Mouse (Mus musculus): ENCODE data around the gene Arrb2. TPM values are rescaled to one million over a fixed set of nuclear protein-coding genes. Genes with fewer than 3 reads are reported as not detected.
A peak's percentile ranks its signal among the peaks of the same experiment; 100 is the strongest.

Arrb2 gene
- polyA plus RNA-seq, 1 experiment from 2014 or later: 59.7 TPM

GRCm38 (mm10) chr11:70431574-70431973 is 861 bp upstream of the Arrb2 start:
- Histone ChIP-seq H3K9ac (replicated peaks) (peak overlapping the region; percentile 95; the same call in 1 of the 2 replicates), H3K9me3 (replicated peaks) (no peaks in the 10 kb centered on the region), H3K36me3 (peaks cover 10% of the 10 kb centered on the region), H3K4me3 (replicated peaks) (peak overlapping the region; percentile 94), H3K4me1 (peaks cover 40% of the 10 kb centered on the region), H3K4me2 (peak overlapping the region; percentile 91), H3K27me3 (replicated peaks) (no peaks in the 10 kb centered on the region), H3K27ac (replicated peaks) (peak overlapping the region; percentile 94)
- 20% methylated on average over 5 of the region's 5 CpGs for WGBS
- ATAC-seq (ENCODE audit: low FRiP score): no peak

- Histone ChIP-seq H3K27me3 (replicated peaks) (no peaks in the 10 kb centered on the region), H3K27ac (replicated peaks) (peak overlapping the region; percentile 94)
- peak; percentile 56 for ATAC-seq (ENCODE audit: low FRiP score)
Measured at GRCm38 (mm10) chr11:70432895-70433568, 597 bp downstream of the Arrb2 start.

DNA sequence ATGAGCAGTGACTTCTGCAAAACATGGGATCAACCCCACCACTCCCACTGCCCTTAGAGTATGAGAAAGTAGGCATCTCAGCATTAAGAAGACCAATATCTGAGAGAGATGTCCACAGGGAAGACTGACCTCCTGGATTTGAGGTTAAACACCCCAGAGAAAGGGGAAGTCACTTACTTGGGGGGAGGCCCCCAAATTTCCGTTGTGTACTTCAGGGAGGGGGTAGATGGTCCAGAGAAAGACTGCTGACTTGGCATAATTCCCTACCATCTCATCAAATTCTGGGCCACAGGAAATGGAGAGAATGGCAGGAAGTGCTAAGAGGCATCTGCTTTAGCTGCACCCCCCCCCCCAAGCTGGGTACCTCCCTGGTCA is 1.1 kb downstream of the Arrb2 start:
- H3K36me3 ChIP-seq: peaks cover 27% of the 10 kb centered on the region
- peak overlapping the region; percentile 95 for H3K9ac ChIP-seq (replicated peaks)
- H3K27ac ChIP-seq (replicated peaks): no peak overlapping the region
- no peaks in the 10 kb centered on the region for H3K9me3 ChIP-seq (replicated peaks)
- no peaks in the 10 kb centered on the region for H3K27me3 ChIP-seq (replicated peaks)
- WGBS: 80% methylated on average over 1 of the region's 1 CpGs
- peaks cover 40% of the 10 kb centered on the region for H3K4me1 ChIP-seq
- no peak for ATAC-seq (ENCODE audit: low FRiP score)
- peak overlapping the region; percentile 94 for H3K4me3 ChIP-seq (replicated peaks)
- H3K4me2 ChIP-seq: peak overlapping the region; percentile 91

More at GRCm38 (mm10) chr11:70432895-70433568, 597 bp downstream of the Arrb2 start:
- H3K4me3 ChIP-seq (replicated peaks): peak overlapping the region; percentile 94
- peaks cover 23% of the 10 kb centered on the region for H3K36me3 ChIP-seq
- H3K4me2 ChIP-seq: peak overlapping the region; percentile 91
- 5% methylated on average over 15 of the region's 15 CpGs for WGBS
- peaks cover 40% of the 10 kb centered on the region for H3K4me1 ChIP-seq
- H3K9me3 ChIP-seq (replicated peaks): no peaks in the 10 kb centered on the region
- peak overlapping the region; percentile 95 for H3K9ac ChIP-seq (replicated peaks)

DNA sequence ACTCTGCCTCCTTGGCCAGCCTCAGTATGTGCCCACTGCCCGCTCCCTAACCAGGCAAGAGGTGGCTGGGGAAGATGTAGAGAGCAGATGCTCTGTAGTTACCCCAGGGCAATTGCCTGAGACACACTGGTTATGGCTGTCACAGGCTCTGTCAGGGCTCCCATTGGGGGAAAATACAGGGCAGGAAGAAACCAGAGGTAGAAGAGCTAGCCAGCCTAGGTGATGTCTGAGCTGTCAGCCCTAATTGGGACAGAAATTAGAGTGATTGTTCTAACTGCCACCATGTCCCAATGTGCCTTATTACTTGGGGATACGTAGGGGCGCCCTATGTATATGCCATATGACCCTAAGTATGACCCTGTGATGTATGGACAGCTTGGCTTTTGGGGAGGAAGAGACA is 1.5 kb downstream of the Arrb2 start:
- peak overlapping the region; percentile 94 for H3K4me3 ChIP-seq (replicated peaks)
- H3K4me2 ChIP-seq: peak overlapping the region; percentile 91
- H3K9ac ChIP-seq (replicated peaks): peak overlapping the region; percentile 95
- peaks cover 40% of the 10 kb centered on the region for H3K4me1 ChIP-seq
- H3K9me3 ChIP-seq (replicated peaks): no peaks in the 10 kb centered on the region
- 81% methylated on average over 3 of the region's 3 CpGs for WGBS
- no peak for ATAC-seq (ENCODE audit: low FRiP score)
- no peak overlapping the region for H3K27ac ChIP-seq (replicated peaks)
- H3K36me3 ChIP-seq: peaks cover 31% of the 10 kb centered on the region
- no peaks in the 10 kb centered on the region for H3K27me3 ChIP-seq (replicated peaks)

DNA sequence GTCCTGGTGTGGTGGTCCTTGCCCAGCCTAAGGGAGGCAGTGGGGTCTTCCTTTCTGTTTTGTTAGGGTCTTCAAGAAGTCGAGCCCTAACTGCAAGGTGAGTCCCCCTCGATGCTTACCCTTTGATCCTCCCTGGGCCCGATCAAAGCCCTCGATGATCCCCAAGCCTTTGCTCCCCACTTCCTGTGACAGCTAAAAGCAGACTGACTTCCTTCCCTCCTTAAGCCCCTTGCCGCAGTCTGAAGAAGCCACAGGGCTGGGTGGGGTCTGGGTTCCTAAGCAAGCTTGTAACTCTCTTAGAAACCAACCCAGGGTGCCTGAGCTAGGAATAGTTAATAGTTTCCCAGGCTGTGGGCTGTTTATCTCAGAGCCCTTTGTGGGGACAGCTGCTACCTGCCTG is 3.0 kb downstream of the Arrb2 start:
- Histone ChIP-seq H3K4me1 (peaks cover 39% of the 10 kb centered on the region), H3K36me3 (peaks cover 46% of the 10 kb centered on the region), H3K27ac (replicated peaks) (no peak overlapping the region), H3K27me3 (replicated peaks) (no peaks in the 10 kb centered on the region), H3K9me3 (replicated peaks) (no peaks in the 10 kb centered on the region), H3K4me2 (0 out of 2 replicates have a peak overlapping the region, but pooled peaks have one; percentile 0), H3K4me3 (replicated peaks) (no peak overlapping the region), H3K9ac (replicated peaks) (no peak overlapping the region)
- no peak for ATAC-seq (ENCODE audit: low FRiP score)
- WGBS: 79% methylated on average over 5 of the region's 5 CpGs

DNA sequence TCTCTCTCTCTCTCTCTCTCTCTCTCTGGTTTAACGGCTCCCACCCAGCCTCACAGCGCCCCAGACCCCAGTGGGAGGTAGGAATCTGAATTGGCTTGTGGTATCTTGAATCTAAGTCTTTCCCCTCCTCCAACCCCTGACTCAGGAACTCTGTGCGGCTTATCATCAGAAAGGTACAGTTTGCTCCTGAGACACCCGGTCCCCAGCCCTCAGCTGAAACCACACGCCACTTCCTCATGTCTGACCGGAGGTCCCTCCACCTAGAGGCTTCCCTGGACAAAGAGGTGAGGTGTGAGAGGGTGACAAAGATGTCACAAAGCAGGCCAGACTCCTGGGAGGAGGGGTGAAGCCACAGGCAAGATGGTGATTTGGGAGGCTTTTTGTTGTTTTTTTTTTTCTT is 5.0 kb downstream of the Arrb2 start:
- H3K4me2 ChIP-seq: no peak overlapping the region
- no peak overlapping the region for H3K9ac ChIP-seq (replicated peaks)
- H3K36me3 ChIP-seq: peaks cover 62% of the 10 kb centered on the region
- H3K9me3 ChIP-seq (replicated peaks): no peaks in the 10 kb centered on the region
- H3K4me3 ChIP-seq (replicated peaks): no peak overlapping the region
- WGBS: 89% methylated on average over 6 of the region's 6 CpGs
- peaks cover 28% of the 10 kb centered on the region for H3K4me1 ChIP-seq
- no peak overlapping the region for H3K27ac ChIP-seq (replicated peaks)
- no peak for ATAC-seq (ENCODE audit: low FRiP score)
- H3K27me3 ChIP-seq (replicated peaks): no peaks in the 10 kb centered on the region

DNA sequence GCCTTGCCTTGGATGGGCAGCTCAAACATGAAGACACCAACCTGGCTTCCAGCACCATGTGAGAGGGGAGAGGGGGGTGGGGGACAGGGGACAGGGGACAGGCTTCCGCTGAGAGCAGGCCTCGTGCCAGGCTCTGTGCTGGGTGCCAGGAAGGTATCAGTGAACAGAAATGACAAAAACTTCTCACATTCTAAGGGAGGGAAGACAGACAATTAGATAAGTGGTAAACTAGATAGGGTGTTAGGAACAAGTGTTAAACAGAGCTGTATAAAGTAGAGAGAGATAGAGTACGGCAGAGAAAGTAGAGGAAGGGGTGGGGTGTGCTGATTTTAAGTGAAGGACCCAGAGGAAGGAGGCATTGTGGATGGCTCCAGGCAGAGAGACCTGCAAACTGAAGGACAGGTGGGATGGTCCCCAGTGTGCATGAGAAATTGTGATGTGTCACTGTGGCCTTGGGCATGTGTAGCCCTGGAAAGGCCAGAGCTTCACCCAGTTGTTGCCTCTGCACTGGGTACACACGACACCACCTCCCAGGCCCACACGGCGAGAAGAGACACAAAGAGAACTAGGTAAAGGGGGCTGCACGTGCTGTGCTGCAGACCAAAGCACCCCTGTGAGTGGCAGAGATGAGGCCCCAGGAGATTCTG is 6.4 kb downstream of the Arrb2 start:
- Histone ChIP-seq H3K4me3 (replicated peaks) (no peak overlapping the region), H3K27ac (replicated peaks) (no peak overlapping the region), H3K9me3 (replicated peaks) (no peaks in the 10 kb centered on the region), H3K4me1 (peaks cover 18% of the 10 kb centered on the region), H3K27me3 (replicated peaks) (no peaks in the 10 kb centered on the region), H3K9ac (replicated peaks) (no peak overlapping the region), H3K4me2 (no peak overlapping the region), H3K36me3 (peaks cover 63% of the 10 kb centered on the region)
- WGBS: 92% methylated on average over 7 of the region's 7 CpGs
- ATAC-seq (ENCODE audit: low FRiP score): no peak

- H3K27ac ChIP-seq (replicated peaks): no peak overlapping the region
- no peak overlapping the region for H3K4me3 ChIP-seq (replicated peaks)
- no peaks in the 10 kb centered on the region for H3K9me3 ChIP-seq (replicated peaks)
- H3K4me1 ChIP-seq: peaks cover under 1% of the 10 kb centered on the region; the same call in 1 of the 2 replicates
- H3K36me3 ChIP-seq: peaks cover 63% of the 10 kb centered on the region
- ATAC-seq (ENCODE audit: low FRiP score): no peak
- no peaks in the 10 kb centered on the region for H3K27me3 ChIP-seq (replicated peaks)
- no peak overlapping the region for H3K4me2 ChIP-seq
- H3K9ac ChIP-seq (replicated peaks): no peak overlapping the region
- WGBS: 94% methylated on average over 4 of the region's 4 CpGs
Measured at GRCm38 (mm10) chr11:70440637-70441036, 8.2 kb downstream of the Arrb2 start.

- Histone ChIP-seq H3K9ac (replicated peaks) (no peak overlapping the region), H3K4me2 (no peak overlapping the region), H3K9me3 (replicated peaks) (no peaks in the 10 kb centered on the region), H3K36me3 (peaks cover 51% of the 10 kb centered on the region), H3K27ac (replicated peaks) (no peak overlapping the region), H3K27me3 (replicated peaks) (no peaks in the 10 kb centered on the region), H3K4me1 (no peaks in the 10 kb centered on the region), H3K4me3 (replicated peaks) (no peak overlapping the region)
- 94% methylated on average over 7 of the region's 7 CpGs for WGBS
- no peak for ATAC-seq (ENCODE audit: low FRiP score)
Measured at GRCm38 (mm10) chr11:70441882-70442281, 9.4 kb downstream of the Arrb2 start.

DNA sequence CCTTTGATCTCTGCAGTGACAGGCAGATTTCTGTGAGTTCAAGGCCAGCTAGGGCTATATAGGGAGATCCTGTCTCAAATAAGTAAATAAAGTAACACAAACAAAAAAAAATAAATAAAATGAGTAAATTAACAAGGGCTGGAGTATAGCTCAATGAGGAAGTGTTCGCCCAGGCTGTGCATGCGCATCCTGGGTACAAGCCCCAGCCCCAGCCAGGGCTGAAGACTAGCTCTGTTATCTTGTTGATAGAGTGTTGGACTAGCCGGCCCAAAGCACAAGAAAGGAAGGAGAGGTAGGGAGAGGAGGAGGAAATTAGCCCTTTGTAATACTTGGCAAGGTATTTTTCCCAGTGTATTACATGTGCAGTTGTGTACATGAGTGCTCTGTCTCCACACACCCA is 11.5 kb downstream of the Arrb2 start:
- no peaks in the 10 kb centered on the region for H3K4me1 ChIP-seq
- H3K27ac ChIP-seq (replicated peaks): no peak overlapping the region
- 90% methylated on average over 3 of the region's 3 CpGs for WGBS
- H3K27me3 ChIP-seq (replicated peaks): no peaks in the 10 kb centered on the region
- no peak for ATAC-seq (ENCODE audit: low FRiP score)
- H3K9me3 ChIP-seq (replicated peaks): no peaks in the 10 kb centered on the region
- H3K4me3 ChIP-seq (replicated peaks): no peak overlapping the region
- H3K9ac ChIP-seq (replicated peaks): no peak overlapping the region
- H3K4me2 ChIP-seq: no peak overlapping the region
- H3K36me3 ChIP-seq: peaks cover 32% of the 10 kb centered on the region

- ATAC-seq (ENCODE audit: low FRiP score): no peak
- Histone ChIP-seq H3K27ac (replicated peaks) (no peak overlapping the region), H3K27me3 (replicated peaks) (no peaks in the 10 kb centered on the region), H3K36me3 (peaks cover 25% of the 10 kb centered on the region), H3K9me3 (replicated peaks) (no peaks in the 10 kb centered on the region), H3K4me2 (no peak overlapping the region), H3K4me3 (replicated peaks) (no peak overlapping the region), H3K9ac (replicated peaks) (no peak overlapping the region), H3K4me1 (no peaks in the 10 kb centered on the region)
- WGBS: 77% methylated on average over 6 of the region's 6 CpGs
Measured at GRCm38 (mm10) chr11:70444667-70445066, 12.2 kb downstream of the Arrb2 start.

DNA sequence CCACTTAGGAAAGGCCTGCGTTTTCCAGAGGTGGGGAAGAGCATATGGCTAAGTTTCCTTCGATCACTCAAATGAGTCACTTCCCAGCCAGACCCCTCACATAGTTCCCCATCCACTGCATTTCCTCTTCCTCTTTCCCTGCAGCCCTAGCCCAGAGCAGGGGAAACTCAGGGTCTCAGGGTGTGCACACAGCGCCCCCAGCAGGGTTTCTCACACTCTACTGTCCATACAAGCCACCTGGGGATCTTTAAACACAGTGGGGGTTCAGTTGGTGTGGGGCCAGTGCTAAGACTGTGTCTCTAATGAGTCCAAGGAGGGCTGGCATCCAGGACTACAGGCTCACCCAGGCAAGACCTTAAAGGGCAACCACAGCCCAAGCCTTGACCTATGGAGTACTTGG is 14.3 kb downstream of the Arrb2 start:
- Histone ChIP-seq H3K4me1 (peaks cover 5% of the 10 kb centered on the region; the same call in 1 of the 2 replicates), H3K4me2 (no peak overlapping the region), H3K27me3 (replicated peaks) (no peaks in the 10 kb centered on the region), H3K9me3 (replicated peaks) (no peaks in the 10 kb centered on the region), H3K36me3 (peaks cover 8% of the 10 kb centered on the region), H3K27ac (replicated peaks) (no peak overlapping the region), H3K4me3 (replicated peaks) (no peak overlapping the region), H3K9ac (replicated peaks) (no peak overlapping the region)
- no peak for ATAC-seq (ENCODE audit: low FRiP score)
- WGBS: 49% methylated on average over 3 of the region's 3 CpGs
